Mouse (Mus musculus): ENCODE measurements at regions not wholly inside any gene's neighbourhood (a gene's known extent, or its start where the extent isn't known, plus 50 kb on each side); places are given as distances from the start of the nearest gene placed in this dataset.

DNA sequence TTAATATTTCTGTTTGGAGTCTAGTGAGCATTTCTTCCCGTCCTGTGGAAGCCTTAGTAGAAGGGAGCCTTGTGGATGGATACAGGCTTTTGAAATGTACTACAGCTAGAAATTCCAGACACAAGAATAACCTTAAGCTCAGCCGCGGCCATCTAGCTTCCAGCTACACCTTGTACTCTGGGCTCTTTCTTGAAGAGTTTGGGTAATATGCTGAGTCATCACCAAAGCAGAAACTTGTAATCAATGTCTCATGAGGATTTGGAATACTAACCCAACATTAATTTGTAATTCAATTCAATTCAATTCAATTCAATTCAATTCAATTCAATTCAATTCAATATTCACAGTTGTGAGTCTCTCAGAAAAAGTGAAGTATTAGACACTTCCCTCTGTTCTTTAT, 797.0 kb downstream of the Hace1 start:
- no peak for TF ChIP-seq CTCF (IDR thresholded peaks at IDR 0.05; ENCODE audit: low read depth)
- no peak for TF ChIP-seq EP300 (IDR thresholded peaks at IDR 0.05; ENCODE audit: low read depth)
